Mouse (Mus musculus) hindbrain, postnatal 0 days (tissue): ENCODE measurements around the gene Nktr. TPM values are rescaled to one million over a fixed set of nuclear protein-coding genes. Genes with fewer than 3 reads are reported as not detected.

Experiments used
- ATAC-seq: fragments of 200-750 bp; cut with Nextera tagmentation; 2 replicates; pipeline ENCODE4 v1.8.0; 2017; ENCODE audit warnings: mild to moderate bottlenecking, moderate TSS enrichment, moderate library complexity
- DNase-seq: peaks from one replicate; pipeline ENCODE4 v3.0.0-alpha.2; 2015; ENCODE audit warnings: low spot score
- H3K27ac ChIP-seq: fragments of 300-500 bp; sonication (generic); 2 replicates; pipeline ENCODE4 v1.5.1; 2014; ENCODE audit warnings: mild to moderate bottlenecking
- H3K27me3 ChIP-seq: fragments of 300-500 bp; sonication (generic); 2 replicates; pipeline ENCODE4 v1.6.1; 2014; ENCODE audit warnings: low read length, mixed read lengths; ENCODE audit not compliant: insufficient read depth
- H3K36me3 ChIP-seq: fragments of 300-500 bp; sonication (generic); 2 replicates; pipeline ENCODE4 v1.6.1; 2014; ENCODE audit warnings: low read length, mixed read lengths; ENCODE audit not compliant: insufficient read depth
- H3K4me1 ChIP-seq: fragments of 300-500 bp; sonication (generic); 2 replicates; pipeline ENCODE4 v1.6.1; 2014; ENCODE audit warnings: antibody characterized with exemption, low read length, mixed read lengths; ENCODE audit not compliant: insufficient read depth
- H3K4me2 ChIP-seq: fragments of 300-500 bp; sonication (generic); 2 replicates; pipeline ENCODE4 v1.6.1; 2014; ENCODE audit warnings: low read depth, mild to moderate bottlenecking, low read length, moderate library complexity, mixed read lengths
- H3K4me3 ChIP-seq: fragments of 300-500 bp; sonication (generic); 2 replicates; pipeline ENCODE4 v1.5.1; 2014; ENCODE audit warnings: low read length
- H3K9ac ChIP-seq: fragments of 300-500 bp; sonication (generic); replicated peaks from 2 replicates; pipeline ENCODE4 v1.6.1; 2014; ENCODE audit warnings: mild to moderate bottlenecking, low read length, moderate library complexity, mixed read lengths
- H3K9me3 ChIP-seq: fragments of 300-500 bp; sonication (generic); 2 replicates; pipeline ENCODE4 v1.6.1; 2016; ENCODE audit warnings: low read length, mixed read lengths
- CTCF ChIP-seq: IDR thresholded peaks from 2 replicates; pipeline ENCODE4 v1.5.1; 2016; ENCODE audit warnings: antibody characterized with exemption, control low read depth, low read depth
- WGBS: fragments of 180-500 bp; shearing (Covaris S2); extraction: QIAGEN DNeasy Blood & Tissue Kit; methylation state at CpG from one replicate; pipeline ENCODE4 v1.1.7; 2014; 5-methylcytosine and 5-hydroxymethylcytosine counted together
- polyA plus RNA-seq: library from polyadenylated mRNA; unstranded; fragments of >200 nt; fragmentation: Nextera tagmentation; extraction: Ambion mirVana; gene quantifications from 2 replicates; pipeline ENCODE4 v1.2.1, GENCODE M21; 2015
- total RNA-seq: library from RNA; depleted of rRNA; stranded (reverse); fragments of >200 nt; gene quantifications from 2 replicates; pipeline ENCODE4 v1.2.3, GENCODE M21; 2014

The Nktr gene
- total and polyA plus RNA-seq, 2 experiments from 2014 or later, result 50.4 to 76.6 TPM

DNA sequence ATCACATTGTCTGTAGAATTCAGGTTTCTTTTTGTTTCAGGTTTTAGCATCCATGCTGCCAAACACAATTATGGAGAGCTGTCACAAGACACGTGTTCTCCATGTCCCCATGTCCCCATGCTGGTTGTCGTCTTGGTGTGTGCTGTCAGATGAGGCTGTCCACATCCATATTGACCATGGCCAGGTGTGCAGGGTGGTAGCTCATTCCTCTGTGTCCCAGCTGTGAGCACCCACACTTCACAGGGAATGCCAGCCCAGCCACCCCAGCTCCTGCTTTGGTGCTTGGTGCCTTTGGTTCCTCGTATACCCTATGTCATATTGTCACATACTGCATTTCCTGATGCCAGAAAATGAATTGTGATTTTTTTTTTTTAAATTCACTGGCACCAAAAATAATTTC, 35.7 kb downstream of the Nktr start:
- H3K4me2 ChIP-seq, result no peak overlapping the region
- H3K9ac ChIP-seq, result no peak overlapping the region
- DNase-seq (no peak), ATAC-seq (no peak)
- no peak overlapping the region for H3K4me3 ChIP-seq
- no peaks in the 10 kb centered on the region for H3K27me3 ChIP-seq
- 0 out of 2 replicates have a peak, but pooled peaks cover 5% of the 10 kb centered on the region for H3K4me1 ChIP-seq
- H3K36me3 ChIP-seq, result peaks cover 53% of the 10 kb centered on the region
- no peak for TF ChIP-seq CTCF
- no peaks in the 10 kb centered on the region for H3K9me3 ChIP-seq
- H3K27ac ChIP-seq, result no peak overlapping the region
- 82% methylated on average over 3 of the region's 3 CpGs for WGBS

DNA sequence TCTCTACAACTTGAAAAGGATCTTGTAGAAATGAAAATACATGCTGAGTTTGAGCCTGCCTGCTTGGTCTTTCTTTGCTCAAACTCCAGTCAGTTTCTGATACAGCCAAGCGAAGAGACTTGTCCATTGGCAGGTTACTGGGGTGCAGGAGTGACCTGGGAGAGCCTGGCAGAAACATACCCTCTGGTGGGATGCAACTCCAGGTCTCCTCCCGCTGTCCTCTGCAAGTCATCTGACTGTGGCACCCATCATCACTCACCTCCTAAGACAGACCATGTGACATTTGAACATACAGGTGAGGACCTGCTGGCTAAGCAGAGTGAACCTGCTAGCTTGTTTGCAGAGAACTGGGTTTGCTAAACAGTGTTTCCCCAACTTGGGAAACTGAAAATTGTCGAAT, 37.8 kb downstream of the Nktr start:
- WGBS, result 91% methylated on average over 3 of the region's 3 CpGs
- H3K4me2 ChIP-seq, result no peak overlapping the region
- TF ChIP-seq CTCF, result no peak
- H3K27me3 ChIP-seq, result no peaks in the 10 kb centered on the region
- no peaks in the 10 kb centered on the region for H3K9me3 ChIP-seq
- H3K4me1 ChIP-seq, result peaks cover 16% of the 10 kb centered on the region
- no peak overlapping the region for H3K4me3 ChIP-seq
- no peak overlapping the region for H3K27ac ChIP-seq
- peaks cover 32% of the 10 kb centered on the region for H3K36me3 ChIP-seq
- DNase-seq, result no peak
- no peak overlapping the region for H3K9ac ChIP-seq
- ATAC-seq, result no peak

DNA sequence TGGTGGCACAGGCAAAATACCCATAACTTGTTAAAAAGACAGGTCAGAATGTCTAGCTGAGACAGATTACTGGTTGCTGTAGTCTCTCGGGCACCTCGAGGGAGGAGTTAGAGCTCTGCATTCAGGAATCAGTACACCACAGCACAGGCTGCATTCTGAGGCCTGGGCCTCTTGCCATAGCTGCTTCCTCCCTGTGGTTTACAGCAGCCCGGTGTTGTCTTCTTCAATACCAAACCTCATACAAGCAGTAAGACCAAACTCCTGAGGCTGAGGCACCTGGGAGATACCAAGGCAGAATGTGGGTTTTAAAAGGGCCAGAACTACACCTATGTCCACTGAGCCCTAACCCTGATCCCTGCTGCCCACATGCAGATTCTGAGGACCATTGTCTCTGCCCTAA, 38.5 kb downstream of the Nktr start:
- ATAC-seq (no peak), DNase-seq (peak; percentile 17)
- WGBS, result 31% methylated on average over 3 of the region's 3 CpGs
- H3K9ac ChIP-seq, result 0 out of 2 replicates have a peak overlapping the region, but pooled peaks have one; percentile 7
- H3K4me1 ChIP-seq, result peaks cover 19% of the 10 kb centered on the region
- no peak overlapping the region for H3K4me2 ChIP-seq
- no peak overlapping the region for H3K27ac ChIP-seq
- H3K4me3 ChIP-seq, result no peak overlapping the region
- no peaks in the 10 kb centered on the region for H3K9me3 ChIP-seq
- peaks cover 26% of the 10 kb centered on the region for H3K36me3 ChIP-seq
- H3K27me3 ChIP-seq, result no peaks in the 10 kb centered on the region
- TF ChIP-seq CTCF, result no peak

DNA sequence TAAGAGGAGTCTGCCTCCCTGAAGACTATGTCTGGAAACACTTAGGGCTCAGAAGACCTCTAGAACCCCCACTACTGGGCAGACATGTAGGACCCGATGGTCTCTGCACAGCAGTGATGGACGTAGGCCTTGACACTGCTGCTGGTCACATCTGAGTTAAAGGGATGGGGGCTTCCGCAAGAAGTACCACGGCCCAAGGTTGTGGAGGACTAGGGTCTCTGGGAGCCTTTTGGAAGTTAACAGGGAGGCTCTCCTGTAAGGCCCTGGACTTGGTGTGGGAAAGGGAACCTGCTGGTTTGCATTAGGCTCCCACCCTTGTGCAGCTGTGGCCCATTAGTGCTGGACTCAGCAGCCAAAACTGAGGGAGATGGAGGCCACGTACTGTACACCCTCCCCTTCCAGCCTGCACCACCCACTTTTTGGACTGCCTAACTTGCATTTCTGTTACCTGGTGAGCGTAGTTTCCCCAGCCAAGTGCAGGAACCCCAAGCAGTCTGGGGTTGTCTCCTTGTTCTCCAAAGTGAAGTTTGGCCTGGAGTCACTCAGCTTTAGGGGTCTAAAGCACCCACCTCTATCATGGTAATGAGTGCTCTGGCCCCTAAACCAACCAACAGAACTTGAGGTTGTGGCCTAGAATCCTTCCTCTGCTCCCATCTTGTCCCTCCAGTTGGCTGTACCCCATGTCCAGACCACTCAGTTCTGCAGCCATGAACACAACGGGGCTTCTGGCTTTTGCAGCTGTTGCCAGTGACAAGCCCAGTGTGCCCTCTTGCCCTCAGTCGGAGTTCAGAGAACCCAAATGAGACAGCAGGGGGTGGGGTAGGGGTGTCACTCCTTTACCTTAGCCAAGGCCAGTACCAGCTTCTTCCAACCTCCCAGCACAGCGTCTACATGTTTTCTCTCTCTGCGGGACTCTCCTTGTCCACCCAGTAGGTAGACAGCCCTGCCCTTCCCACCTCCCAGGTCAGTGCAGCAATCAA, 39.2 kb downstream of the Nktr start:
- Histone ChIP-seq H3K27me3 (no peaks in the 10 kb centered on the region), H3K36me3 (peaks cover 27% of the 10 kb centered on the region), H3K9me3 (no peaks in the 10 kb centered on the region), H3K4me3 (peak overlapping the region; percentile 64), H3K9ac (peak overlapping the region; percentile 81; the same call in 1 of the 2 replicates), H3K4me2 (peak overlapping the region; percentile 90), H3K27ac (peak overlapping the region; percentile 84), H3K4me1 (peaks cover 19% of the 10 kb centered on the region)
- 48% methylated on average over 10 of the region's 10 CpGs for WGBS
- DNase-seq, result peak; percentile 17
- ATAC-seq, result no peak
- TF ChIP-seq CTCF, result no peak

DNA sequence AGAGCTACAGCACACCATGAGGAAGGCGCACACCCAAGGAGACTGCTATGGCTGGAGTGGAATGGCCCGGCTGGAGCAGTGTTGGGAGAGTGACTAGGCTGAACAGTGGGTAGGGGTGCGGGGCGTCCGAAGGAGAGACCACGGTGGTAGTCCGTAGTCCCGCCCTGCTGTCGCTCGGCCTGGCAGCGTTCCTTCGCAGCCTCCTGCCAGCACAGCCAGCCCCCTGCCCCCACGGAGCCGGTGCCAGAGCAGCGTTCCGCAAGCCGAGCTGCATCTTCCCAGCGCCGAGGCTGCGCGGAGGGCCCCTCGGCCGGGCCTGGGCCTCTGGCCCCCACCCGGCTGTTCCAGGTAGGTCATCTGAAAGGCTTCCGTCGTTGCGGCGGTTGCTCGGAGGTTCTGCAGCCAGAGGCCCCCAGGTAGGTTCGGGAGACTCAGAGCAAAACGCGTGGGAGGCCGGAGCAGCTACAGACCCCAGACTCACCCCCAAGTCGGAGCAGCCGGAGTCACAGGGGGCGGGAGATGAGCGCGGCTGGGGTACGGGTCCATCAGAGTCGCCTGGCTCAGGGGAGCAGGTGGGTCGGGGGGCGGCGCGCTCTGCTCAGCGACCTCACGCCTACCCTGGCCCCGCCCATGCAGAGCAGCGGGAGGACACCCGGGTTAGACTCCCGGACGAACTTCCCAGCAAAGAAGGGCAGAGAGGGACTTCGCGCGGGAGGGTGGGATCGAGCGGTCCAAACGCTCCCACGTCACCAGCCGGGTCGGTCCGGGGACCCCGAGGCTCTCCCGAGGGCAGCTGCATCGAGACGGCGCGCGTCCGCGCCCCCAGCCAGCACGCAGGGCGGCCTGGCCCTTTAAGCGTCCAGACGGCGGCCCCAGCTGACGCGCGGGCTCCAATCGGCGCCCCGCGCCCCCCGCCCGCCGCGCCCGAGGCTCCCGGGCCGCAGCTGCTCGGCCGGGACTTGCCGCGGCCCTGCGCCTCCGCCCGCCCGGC, 40.4 kb downstream of the Nktr start, which contains the start of gene Zfp651:
Gene Zfp651 (plus strand): TSS at position 240 of the 991 bp plus-strand sequence.
- Histone ChIP-seq H3K9me3 (no peaks in the 10 kb centered on the region), H3K9ac (peak within 1 kb of the TSS; percentile 81), H3K27ac (peak within 1 kb of the TSS; percentile 84), H3K4me1 (peaks cover 19% of the 10 kb centered on the region), H3K4me3 (peak within 1 kb of the TSS; percentile 64), H3K36me3 (peaks cover 25% of the 10 kb centered on the region), H3K27me3 (no peaks in the 10 kb centered on the region), H3K4me2 (peak within 1 kb of the TSS; percentile 90)
- DNase-seq (peak; percentile 89), ATAC-seq (peak; percentile 81)
- WGBS, result under 1% methylated on average over 82 of the region's 97 CpGs
- TF ChIP-seq CTCF, result no peak
